Mouse (Mus musculus): ENCODE results near the gene Maml3. TPM values are rescaled to one million over a fixed set of nuclear protein-coding genes. Genes with fewer than 3 reads are reported as not detected.

Maml3 gene
- total RNA-seq, 2 experiments from 2014 or later = 3.3 to 3.5 TPM

DNA sequence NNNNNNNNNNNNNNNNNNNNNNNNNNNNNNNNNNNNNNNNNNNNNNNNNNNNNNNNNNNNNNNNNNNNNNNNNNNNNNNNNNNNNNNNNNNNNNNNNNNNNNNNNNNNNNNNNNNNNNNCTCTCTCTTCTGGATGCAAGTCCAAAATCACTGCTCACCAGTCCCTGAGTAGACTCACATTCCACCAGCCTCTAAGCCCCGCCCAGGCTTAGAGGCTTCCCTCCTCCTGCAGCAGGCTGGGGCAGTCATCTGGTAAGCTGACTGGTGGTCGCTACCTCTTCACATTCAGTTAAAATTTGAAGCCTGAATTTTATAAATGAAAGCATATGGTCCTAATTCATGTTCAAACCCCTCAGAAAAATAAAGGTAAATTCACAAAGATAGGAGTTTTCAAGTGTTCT is 436.3 kb downstream of the Maml3 start:
- intact Hi-C loops (cut with DNase I; ENCODE audit: low total_unique reads) = no loop called here
- no peak for DNase-seq

GRCm38 (mm10) chr3:51662557-51662956 is 442.3 kb downstream of the Maml3 start:
- DNase-seq = no peak
- intact Hi-C loops (cut with DNase I; ENCODE audit: low total_unique reads) = no loop called here

DNA sequence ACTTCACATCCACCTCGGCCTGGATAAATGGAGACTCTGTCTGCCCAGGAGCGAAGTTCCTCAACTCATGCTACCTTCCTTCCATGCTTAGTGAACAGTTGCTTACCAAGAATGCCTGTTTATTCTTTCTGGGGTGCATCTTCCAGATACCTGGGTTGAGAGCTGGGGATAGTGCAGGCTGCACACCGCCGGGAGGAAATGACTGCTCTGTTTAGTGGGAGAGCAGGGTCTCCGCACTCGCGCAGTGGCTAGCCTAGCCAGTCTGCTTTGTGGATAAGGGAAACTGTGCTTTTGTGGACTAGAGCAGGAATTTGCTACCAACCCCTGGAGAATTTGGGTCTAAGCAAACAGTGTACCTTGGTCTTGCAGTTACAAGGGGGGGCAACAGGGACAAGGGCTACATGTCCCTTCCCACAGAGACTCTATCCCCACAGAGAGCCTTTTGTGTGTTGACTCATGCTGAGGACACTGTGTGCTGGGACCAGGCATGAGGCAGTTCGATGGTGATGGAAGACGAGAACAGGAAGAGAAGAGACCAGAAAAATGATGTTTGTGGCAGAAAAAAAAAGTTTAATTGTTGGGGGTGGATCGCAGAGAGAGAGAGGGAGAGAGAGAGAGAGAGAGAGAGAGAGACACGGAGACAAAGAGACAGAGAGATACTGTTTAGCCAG is 442.9 kb downstream of the Maml3 start:
- DNase-seq = no peak
- intact Hi-C loops (cut with DNase I; ENCODE audit: low total_unique reads) = no loop called here

DNA sequence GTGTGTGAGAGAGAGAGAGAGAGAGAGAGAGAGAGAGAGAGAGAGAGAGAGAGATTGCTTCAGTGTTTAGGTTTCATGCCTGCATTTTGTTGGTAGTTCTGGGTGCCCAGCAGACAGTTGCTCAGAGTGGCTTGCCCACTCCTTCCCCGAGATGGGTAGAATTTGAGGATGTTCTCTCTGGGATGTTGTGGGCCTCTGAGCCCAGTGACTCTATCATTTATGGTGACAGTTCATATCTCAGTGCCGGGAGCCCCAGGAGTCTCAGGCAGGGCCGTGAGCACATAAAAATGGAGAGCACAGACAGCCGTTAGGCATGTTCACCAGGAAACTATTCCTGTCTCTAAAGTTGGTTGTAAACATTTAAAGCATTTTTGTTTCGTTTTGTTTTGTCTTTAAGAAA is 443.5 kb downstream of the Maml3 start:
- DNase-seq = no peak
- intact Hi-C loops (cut with DNase I; ENCODE audit: low total_unique reads) = no loop called here

DNA sequence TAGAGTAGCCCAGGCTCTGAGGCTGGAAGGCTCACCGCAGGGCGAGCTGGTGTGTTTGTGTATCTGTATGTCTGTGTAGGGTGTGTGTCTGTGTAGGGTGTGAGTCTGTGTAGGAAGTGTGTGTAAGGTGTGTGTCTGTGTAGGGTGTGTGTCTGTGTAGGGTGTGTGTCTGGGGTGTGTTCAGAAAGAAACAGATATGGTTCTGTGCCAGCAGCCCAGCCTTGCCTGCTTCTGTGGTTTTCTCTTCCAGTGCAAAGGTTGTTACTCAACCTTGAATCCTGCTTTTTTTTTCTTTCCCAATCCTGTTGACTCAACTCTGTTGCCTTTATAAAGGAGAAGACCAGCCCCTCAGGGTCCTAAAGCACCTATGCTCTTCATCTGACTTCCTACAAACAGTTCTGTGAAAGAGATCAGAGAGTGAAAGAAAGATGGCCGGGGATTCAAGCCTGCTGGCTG is 444.0 kb downstream of the Maml3 start:
- no peak for DNase-seq
- intact Hi-C loops (cut with DNase I; ENCODE audit: low total_unique reads) = no loop called here

DNA sequence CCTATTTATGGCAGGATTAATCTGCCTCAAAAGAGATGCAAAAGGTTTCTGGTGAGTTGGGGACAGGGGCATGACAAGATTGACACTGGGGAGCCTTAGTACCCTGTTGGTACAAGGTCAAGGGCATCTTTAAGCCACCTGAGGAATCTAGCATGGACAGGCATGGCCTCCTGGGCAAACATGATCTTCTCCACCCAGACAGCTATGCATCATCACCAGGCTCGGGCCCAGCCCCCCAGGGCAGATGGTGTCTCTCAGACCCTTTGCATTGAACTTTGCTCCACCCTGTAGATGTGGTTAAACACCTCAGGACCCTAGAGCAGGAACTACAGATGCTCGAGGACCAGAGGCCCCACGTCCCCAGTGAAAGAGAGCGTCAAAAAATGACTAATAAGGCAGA is 444.8 kb downstream of the Maml3 start, which contains the start of gene Mgst2:
Gene Mgst2 (plus strand): TSS at position 301 of the 400 bp plus-strand sequence.
- intact Hi-C loops (cut with DNase I; ENCODE audit: low total_unique reads) = no loop called here
- no peak for DNase-seq

DNA sequence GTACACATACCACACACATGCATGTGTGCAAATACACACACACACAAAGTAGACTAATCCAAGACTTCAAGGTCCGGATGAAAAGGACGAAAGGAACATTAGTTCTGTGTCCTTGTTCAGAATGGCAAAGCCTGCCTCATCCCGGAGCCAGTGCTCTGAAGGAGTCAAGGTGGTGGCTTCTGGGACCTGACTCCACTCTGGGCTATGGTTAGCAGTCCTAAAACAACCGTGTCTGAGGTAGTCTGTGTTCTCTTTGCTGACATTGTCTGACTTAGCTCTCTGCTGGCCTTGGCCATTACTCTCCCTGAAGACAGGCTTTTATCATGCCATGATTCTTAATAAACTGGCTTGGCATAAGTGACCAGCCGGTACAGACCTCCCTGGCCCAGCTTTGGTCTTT is 445.5 kb downstream of the Maml3 start:
- no peak for DNase-seq
- intact Hi-C loops (cut with DNase I; ENCODE audit: low total_unique reads) = no loop called here

DNA sequence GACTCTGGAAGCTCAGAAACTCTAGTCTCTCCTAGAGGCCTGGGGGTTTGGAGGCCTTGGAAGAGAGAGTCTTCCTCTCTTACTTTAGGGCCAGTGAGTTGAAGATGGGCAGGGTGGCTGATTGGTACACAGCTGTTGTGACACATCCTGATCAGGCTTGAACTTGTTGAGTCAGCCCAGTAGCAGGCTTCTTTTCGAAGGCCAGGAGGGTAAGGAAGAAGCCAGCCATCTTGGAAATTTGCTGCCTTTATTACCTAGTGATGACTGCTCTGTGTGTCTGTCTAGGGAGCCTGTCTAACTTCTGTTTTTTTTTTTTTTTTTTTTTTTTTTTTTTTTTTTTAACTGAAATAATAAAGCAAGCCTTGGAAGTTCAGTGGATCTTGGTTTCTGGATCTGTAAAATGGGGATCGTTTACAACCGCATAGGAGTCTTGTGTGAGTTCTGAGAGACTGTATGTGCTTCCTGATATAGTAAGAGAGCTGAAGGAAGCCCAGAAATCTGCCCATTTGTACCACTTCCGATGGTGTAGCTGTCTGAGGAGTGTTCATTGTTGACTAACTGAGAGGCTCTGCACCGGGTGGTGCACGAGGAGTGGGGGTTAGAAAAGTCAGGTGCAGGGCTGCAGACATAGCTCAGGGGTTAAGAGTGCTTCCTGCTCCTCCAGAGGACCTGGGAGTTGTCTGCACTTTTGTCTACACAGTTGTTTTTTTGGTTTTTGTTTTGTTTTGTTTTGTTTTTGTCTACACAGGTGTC is 450.4 kb downstream of the Maml3 start:
- no peak for DNase-seq
- intact Hi-C loops (cut with DNase I; ENCODE audit: low total_unique reads) = loop anchor here (5.0 kb wide), 1 partner anchor 142 kb away; no protein-coding TSS in a partner anchor

- intact Hi-C loops (cut with DNase I; ENCODE audit: low total_unique reads) = loop anchor here (5.0 kb wide), 1 partner anchor 140 kb away; no protein-coding TSS in a partner anchor
- peak; percentile 67 for DNase-seq
Observed at GRCm38 (mm10) chr3:51652701-51653100, 452.2 kb downstream of the Maml3 start.

DNA sequence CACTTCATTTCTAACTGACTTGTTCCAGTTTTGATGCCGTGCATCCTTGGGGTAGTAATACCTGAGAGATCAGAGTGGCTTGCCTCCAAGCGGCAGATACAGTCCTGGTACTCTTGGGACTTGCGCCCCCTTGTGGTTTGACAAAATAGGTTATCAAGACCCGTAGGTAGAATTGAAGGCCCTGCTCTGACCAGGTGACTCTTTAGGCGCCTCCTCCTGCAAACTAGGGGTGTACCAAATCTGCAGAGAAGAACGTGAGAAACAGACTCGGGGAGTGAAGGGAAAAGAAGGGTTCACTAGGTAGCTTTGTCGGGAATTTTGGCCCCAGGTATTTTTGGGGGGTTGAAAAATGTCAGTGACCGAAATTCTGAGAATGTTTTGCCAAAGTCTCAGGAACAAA is 452.6 kb downstream of the Maml3 start:
- DNase-seq = peak; percentile 84
- intact Hi-C loops (cut with DNase I; ENCODE audit: low total_unique reads) = loop anchor here (5.0 kb wide), 1 partner anchor 140 kb away; no protein-coding TSS in a partner anchor

DNA sequence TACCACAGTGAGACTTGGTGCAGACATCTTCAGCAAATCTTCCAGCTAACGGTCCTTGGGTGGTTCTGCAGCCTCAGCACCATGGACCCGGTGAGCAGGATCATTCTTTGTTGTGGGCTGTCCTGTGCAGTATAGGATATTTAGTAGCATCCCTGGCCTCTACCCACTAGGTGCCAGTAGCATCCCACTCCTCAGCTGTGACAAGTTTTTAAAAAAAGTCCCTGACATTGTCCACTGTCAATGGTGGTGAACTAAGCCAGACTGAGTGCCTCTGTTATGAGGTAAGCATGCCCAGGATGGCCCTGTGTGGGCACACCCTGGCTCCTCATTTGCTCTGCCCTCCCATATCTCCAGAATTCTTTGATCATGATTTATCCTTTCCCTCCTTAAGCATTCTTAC is 453.7 kb downstream of the Maml3 start:
- no peak for DNase-seq
- intact Hi-C loops (cut with DNase I; ENCODE audit: low total_unique reads) = loop anchor here (5.0 kb wide), 1 partner anchor 139 kb away; no protein-coding TSS in a partner anchor

DNA sequence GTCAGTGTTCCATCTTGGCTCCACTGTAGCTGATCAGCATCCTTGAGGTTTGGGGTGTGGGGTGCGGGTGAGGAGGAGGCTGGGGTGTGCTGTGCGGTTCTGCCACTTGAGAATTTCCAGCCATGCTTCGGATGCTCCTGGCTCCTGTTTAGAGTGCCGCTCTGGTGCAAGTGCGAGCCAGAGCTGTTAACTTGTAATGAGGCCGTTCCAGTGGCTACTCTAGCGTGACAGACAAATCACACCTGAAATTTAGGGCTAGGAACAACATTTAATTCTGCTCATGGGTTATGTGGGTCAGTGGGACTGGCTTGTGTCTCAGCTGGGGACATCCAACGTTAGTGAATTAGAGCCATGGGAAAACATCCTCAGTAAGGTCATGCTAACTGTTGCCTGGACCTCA is 454.9 kb downstream of the Maml3 start:
- no peak for DNase-seq
- intact Hi-C loops (cut with DNase I; ENCODE audit: low total_unique reads) = loop anchor here (2.0 to 5.0 kb wide), 2 partner anchors 67 to 138 kb away; no protein-coding TSS in a partner anchor

- DNase-seq = no peak
- intact Hi-C loops (cut with DNase I; ENCODE audit: low total_unique reads) = loop anchor here (2.0 kb wide), 1 partner anchor 67 kb away; no protein-coding TSS in a partner anchor
Observed at GRCm38 (mm10) chr3:51649426-51649825, 455.4 kb downstream of the Maml3 start.

- DNase-seq = peak; percentile 74
- intact Hi-C loops (cut with DNase I; ENCODE audit: low total_unique reads) = loop anchor here (2.0 kb wide), 1 partner anchor 65 kb away; no protein-coding TSS in a partner anchor
Observed at GRCm38 (mm10) chr3:51648037-51648664, 456.7 kb downstream of the Maml3 start.

GRCm38 (mm10) chr3:51647356-51647755 is 457.5 kb downstream of the Maml3 start:
- DNase-seq = no peak
- intact Hi-C loops (cut with DNase I; ENCODE audit: low total_unique reads) = no loop called here

- DNase-seq = no peak
- intact Hi-C loops (cut with DNase I; ENCODE audit: low total_unique reads) = no loop called here
Observed at GRCm38 (mm10) chr3:51646301-51646700, 458.6 kb downstream of the Maml3 start.

- DNase-seq = no peak
- intact Hi-C loops (cut with DNase I; ENCODE audit: low total_unique reads) = no loop called here
Observed at GRCm38 (mm10) chr3:51645484-51645883, 459.4 kb downstream of the Maml3 start.

DNA sequence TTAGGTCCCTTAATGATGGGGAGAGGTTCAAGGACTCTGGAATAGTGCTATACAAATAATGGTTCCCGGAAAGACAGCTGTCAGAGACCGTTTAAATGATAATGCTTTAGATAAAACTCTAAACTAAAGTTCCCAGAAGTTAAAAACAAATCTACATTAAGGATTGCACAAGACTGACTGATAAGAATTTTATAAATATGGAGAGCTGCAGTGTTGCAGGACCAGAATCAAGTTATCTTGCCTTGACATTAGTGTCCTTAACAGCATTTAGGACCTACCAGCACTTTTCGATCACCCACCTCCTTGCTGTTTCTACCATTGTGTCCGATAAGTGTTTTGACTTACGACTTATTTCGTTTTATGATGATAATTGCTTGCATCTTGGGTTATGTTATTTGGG is 466.6 kb downstream of the Maml3 start:
- intact Hi-C loops (cut with DNase I; ENCODE audit: low total_unique reads) = no loop called here
- DNase-seq = no peak

- intact Hi-C loops (cut with DNase I; ENCODE audit: low total_unique reads) = no loop called here
- DNase-seq = no peak
Observed at GRCm38 (mm10) chr3:51637326-51637725, 467.6 kb downstream of the Maml3 start.

- no peak for DNase-seq
- intact Hi-C loops (cut with DNase I; ENCODE audit: low total_unique reads) = no loop called here
Observed at GRCm38 (mm10) chr3:51636700-51637099, 468.2 kb downstream of the Maml3 start.

Data from gastrocnemius, postnatal 14 days (tissue).